Mouse (Mus musculus): ENCODE results near the gene H60b.
"Not testable (repeated sequence)": the region's sequence is repeated elsewhere in the genome, so short reads cannot be mapped to it uniquely, and the experiment has no call there.

The H60b gene

GRCm38 (mm10) chr10:22158310-22158999, at the start of gene H60b, which contains the start of gene Raet1e:
Gene H60b, plus strand, starts transcription at chr10:22158586.
Gene Raet1e, plus strand, starts transcription at chr10:22158569.
- not testable (repeated sequence) for DNase-seq

GRCm38 (mm10) chr10:22140665-22141280, 17.6 kb upstream of the H60b start:
- DNase-seq: peak; percentile 54 to 62

GRCm38 (mm10) chr10:22142194-22142593, 16.2 kb upstream of the H60b start:
- not testable (repeated sequence) for DNase-seq

GRCm38 (mm10) chr10:22142926-22143325, 15.5 kb upstream of the H60b start:
- no peak for DNase-seq

- peak; percentile 30 to 45 for DNase-seq
These were observed 9.8 kb upstream of the H60b start for GRCm38 (mm10) chr10:22148441-22149072.

- no peak for DNase-seq
These were observed 9.2 kb upstream of the H60b start, which contains the start of gene E030030I06Rik for GRCm38 (mm10) chr10:22149073-22149690. Gene E030030I06Rik, minus strand, starts transcription at chr10:22149270.

- no peak for DNase-seq
These were observed 8.5 kb upstream of the H60b start for GRCm38 (mm10) chr10:22149691-22150465.

- DNase-seq: no peak
These were observed 7.8 kb upstream of the H60b start for GRCm38 (mm10) chr10:22150593-22150992.

- not testable (repeated sequence) for DNase-seq
These were observed 7.1 kb upstream of the H60b start for GRCm38 (mm10) chr10:22151056-22151862.

- DNase-seq: not testable (repeated sequence)
These were observed 6.3 kb upstream of the H60b start for GRCm38 (mm10) chr10:22151863-22152640.

- not testable (repeated sequence) for DNase-seq
These were observed 5.2 kb upstream of the H60b start for GRCm38 (mm10) chr10:22153147-22153690.

- not testable (repeated sequence) for DNase-seq
These were observed 4.3 kb upstream of the H60b start for GRCm38 (mm10) chr10:22154127-22154526.

- no peak for DNase-seq
These were observed 3.3 kb upstream of the H60b start for GRCm38 (mm10) chr10:22154871-22155799.

- no peak for DNase-seq
These were observed 760 bp downstream of the H60b start for GRCm38 (mm10) chr10:22159131-22159561.

GRCm38 (mm10) chr10:22159581-22160140, 1.3 kb downstream of the H60b start:
- no peak for DNase-seq

GRCm38 (mm10) chr10:22163279-22163678, 4.9 kb downstream of the H60b start:
- DNase-seq: not testable (repeated sequence)

GRCm38 (mm10) chr10:22163705-22164583, 5.6 kb downstream of the H60b start:
- peak; percentile 67 to 77 for DNase-seq
